ENCODE assay signal across 8 mouse cellular contexts in genomic region chr4:120948938-120949337, GRCm38 (mm10). TPM values are rescaled to one million over a fixed set of nuclear protein-coding genes. Genes with fewer than 3 reads are reported as not detected.
DNase-seq lines count a peak whose midpoint lies in the region; ATAC-seq and TF ChIP-seq lines count a peak whose summit lies in the region.
"Had no signal": no experiment of that assay in that cellular context is flagged by ENCODE, and none has a peak within 500 bp of the region (broad histone marks: within the 10 kb centered on the region; RNA-seq: fewer than 3 reads in every experiment).

No protein-coding gene starts in this region.

- no peaks in the 10 kb centered on the region for H3K27me3 ChIP-seq in thymus, adult 2 months (ENCODE audit: control insufficient read depth, insufficient read depth, low read length)
- H3K27me3 ChIP-seq in heart, postnatal 0 days (ENCODE audit: control insufficient read depth, insufficient read depth, low read length), result no peaks in the 10 kb centered on the region
- no peaks in the 10 kb centered on the region for H3K27me3 ChIP-seq in liver, embryonic 12.5 days (replicated peaks)
- no peaks in the 10 kb centered on the region for H3K27me3 ChIP-seq in midbrain, embryonic 16.5 days (ENCODE audit: control insufficient read depth, insufficient read depth, low read depth, low read length)
- no peaks in the 10 kb centered on the region for H3K27me3 ChIP-seq in forebrain, embryonic 11.5 days (ENCODE audit: control insufficient read depth, insufficient read depth, low read length)

- H3K9me3 ChIP-seq in heart, postnatal 0 days (replicated peaks; ENCODE audit: control insufficient read depth, low read length), result no peaks in the 10 kb centered on the region
- H3K9me3 ChIP-seq in liver, embryonic 12.5 days (replicated peaks), result no peaks in the 10 kb centered on the region
- H3K9me3 ChIP-seq in midbrain, embryonic 16.5 days (replicated peaks; ENCODE audit: control insufficient read depth, low read length, poor library complexity, severe bottlenecking), result no peaks in the 10 kb centered on the region
- H3K9me3 ChIP-seq in forebrain, embryonic 11.5 days (ENCODE audit: control insufficient read depth, low read length), result no peaks in the 10 kb centered on the region

- no peak overlapping the region; the same call in 1 of the 2 replicates for H3K9ac ChIP-seq in heart, postnatal 0 days (replicated peaks; ENCODE audit: low read depth, low read length)
- H3K9ac ChIP-seq in liver, embryonic 12.5 days, result no peak overlapping the region
- no peak overlapping the region for H3K9ac ChIP-seq in midbrain, embryonic 16.5 days (ENCODE audit: low read depth, low read length)
- no peak overlapping the region for H3K9ac ChIP-seq in forebrain, embryonic 11.5 days (ENCODE audit: low read length)

- TF ChIP-seq EP300 in heart, postnatal 0 days (IDR thresholded peaks at IDR 0.05; ENCODE audit: low read depth), result no peak

- no peaks in the 10 kb centered on the region for H3K36me3 ChIP-seq in thymus, adult 2 months (ENCODE audit: control insufficient read depth, insufficient read depth, low read length)
- peaks cover 22% of the 10 kb centered on the region for H3K36me3 ChIP-seq in heart, postnatal 0 days (replicated peaks; ENCODE audit: control insufficient read depth, insufficient read depth, low read length)
- peaks cover 29% of the 10 kb centered on the region for H3K36me3 ChIP-seq in liver, embryonic 12.5 days
- H3K36me3 ChIP-seq in midbrain, embryonic 16.5 days (ENCODE audit: control insufficient read depth, insufficient read depth, low read length), result no peaks in the 10 kb centered on the region
- no peaks in the 10 kb centered on the region for H3K36me3 ChIP-seq in forebrain, embryonic 11.5 days (ENCODE audit: control insufficient read depth, insufficient read depth, low read length)

- peak overlapping the region; percentile 97 for H3K4me2 ChIP-seq in heart, postnatal 0 days (ENCODE audit: low read depth, low read length)
- peak overlapping the region; percentile 94; the same call in 1 of the 2 replicates for H3K4me2 ChIP-seq in liver, embryonic 12.5 days
- no peak overlapping the region for H3K4me2 ChIP-seq in midbrain, embryonic 16.5 days (ENCODE audit: low read length)
- H3K4me2 ChIP-seq in forebrain, embryonic 11.5 days (ENCODE audit: low read depth, low read length, severe bottlenecking), result no peak overlapping the region

- ATAC-seq in heart, postnatal 0 days (ENCODE audit: insufficient read depth, low read depth), result no peak
- ATAC-seq in liver, embryonic 12.5 days, result no peak
- ATAC-seq in midbrain, embryonic 16.5 days, result no peak
- ATAC-seq in forebrain, embryonic 11.5 days (replicated peaks; ENCODE audit: low FRiP score), result no peak
- ATAC-seq: hindbrain, embryonic 16.5 days had no signal

- no peak overlapping the region for H3K27ac ChIP-seq in thymus, adult 2 months (ENCODE audit: control insufficient read depth, insufficient read depth, low read length)
- H3K27ac ChIP-seq in heart, postnatal 0 days (ENCODE audit: low read depth), result peak overlapping the region; percentile 52
- H3K27ac ChIP-seq in liver, embryonic 12.5 days, result 0 out of 2 replicates have a peak overlapping the region, but pooled peaks have one; percentile 7
- no peak overlapping the region for H3K27ac ChIP-seq in midbrain, embryonic 16.5 days (ENCODE audit: low read length)
- no peak overlapping the region for H3K27ac ChIP-seq in forebrain, embryonic 11.5 days (ENCODE audit: low read depth, low read length)

- H3K4me3 ChIP-seq in thymus, adult 2 months (ENCODE audit: control insufficient read depth, insufficient read depth, low read length), result no peak overlapping the region
- H3K4me3 ChIP-seq in heart, postnatal 0 days (ENCODE audit: low read depth, low read length), result peak overlapping the region; percentile 9
- H3K4me3 ChIP-seq in liver, embryonic 12.5 days, result no peak overlapping the region
- no peak overlapping the region for H3K4me3 ChIP-seq in midbrain, embryonic 16.5 days (ENCODE audit: low read depth, low read length)
- no peak overlapping the region for H3K4me3 ChIP-seq in forebrain, embryonic 11.5 days (ENCODE audit: low read depth, low read length)

- TF ChIP-seq POLR2A in thymus, adult 2 months (IDR thresholded peaks at IDR 0.05; ENCODE audit: control insufficient read depth, extremely low read depth, insufficient read depth, low read length, poor library complexity), result no peak

- TF ChIP-seq CTCF in thymus, adult 2 months (IDR thresholded peaks at IDR 0.05; ENCODE audit: borderline replicate concordance, control insufficient read depth, extremely low read depth, insufficient read depth, low read length, poor library complexity), result no peak
- TF ChIP-seq CTCF in heart, postnatal 0 days (IDR thresholded peaks at IDR 0.05; ENCODE audit: low read depth), result no peak

- peak; percentile 29 for DNase-seq in thymus, adult 2 months
- DNase-seq in thymus, postnatal 0 days (ENCODE audit: low spot score), result no peak
- DNase-seq in heart, postnatal 0 days (ENCODE audit: low spot score), result no peak
- peak; percentile 48 for DNase-seq in yolk sac, embryonic 10.5 days (ENCODE audit: low spot score)
- no peak for DNase-seq in forebrain, embryonic 11.5 days (ENCODE audit: low spot score)

- WGBS in thymus, adult 2 months, result 52% methylated on average over 3 of the region's 3 CpGs
- WGBS in heart, postnatal 0 days, result 57% methylated on average over 3 of the region's 3 CpGs
- 34% methylated on average over 3 of the region's 3 CpGs for WGBS in liver, embryonic 12.5 days (ENCODE audit: insufficient replicate concordance)
- 91% methylated on average over 3 of the region's 3 CpGs for WGBS in midbrain, embryonic 16.5 days
- 69% methylated on average over 3 of the region's 3 CpGs for WGBS in forebrain, embryonic 11.5 days

- peaks cover 15% of the 10 kb centered on the region for H3K4me1 ChIP-seq in thymus, adult 2 months (replicated peaks; ENCODE audit: control insufficient read depth, insufficient read depth, low read length)
- H3K4me1 ChIP-seq in heart, postnatal 0 days (ENCODE audit: control insufficient read depth, insufficient read depth), result peaks cover 3% of the 10 kb centered on the region; the same call in 1 of the 2 replicates
- H3K4me1 ChIP-seq in liver, embryonic 12.5 days, result peaks cover 42% of the 10 kb centered on the region
- H3K4me1 ChIP-seq in midbrain, embryonic 16.5 days (ENCODE audit: control insufficient read depth, insufficient read depth, low read length), result peaks cover 11% of the 10 kb centered on the region
- H3K4me1 ChIP-seq in forebrain, embryonic 11.5 days (replicated peaks; ENCODE audit: control insufficient read depth, insufficient read depth, low read length), result no peaks in the 10 kb centered on the region

RNA-seq across cellular contexts. Expression of gene Zfp69, which starts 2.6 kb away (rescaled TPM):
- polyA plus RNA-seq in thymus, adult 2 months (2012; rRNA removed), result 3.2 and 3.4 TPM in 2 replicates
- 2.4 and 3.8 TPM in 2 replicates for polyA plus RNA-seq in thymus, postnatal 0 days (2015; fragmentation: Nextera tagmentation; extraction: Ambion mirVana)
- 2.0 and 5.5 TPM in 2 replicates for total RNA-seq in heart, postnatal 0 days (2014; rRNA removed; ENCODE audit: low replicate concordance)
- 3.8 and 4.2 TPM in 2 replicates for polyA plus RNA-seq in heart, postnatal 0 days (2015; fragmentation: Nextera tagmentation; extraction: Ambion mirVana)
- polyA plus RNA-seq in liver, embryonic 12.5 days (2016; fragmentation: Nextera tagmentation; extraction: Ambion mirVana), result 3.1 and 3.5 TPM in 2 replicates
- 5.8 and 7.2 TPM in 2 replicates for polyA plus RNA-seq in midbrain, embryonic 16.5 days (2015; fragmentation: Nextera tagmentation; extraction: Ambion mirVana)
- 8.8 and 9.8 TPM in 2 replicates for polyA plus RNA-seq in forebrain, embryonic 11.5 days (2014; fragmentation: Nextera tagmentation; extraction: Ambion mirVana)

RNA-seq across cellular contexts. Expression of gene Exo5, which starts 24.1 kb away (rescaled TPM):
- polyA plus RNA-seq in thymus, adult 2 months (2012; rRNA removed), result 10.9 and 11.7 TPM in 2 replicates
- 23.7 and 23.8 TPM in 2 replicates for polyA plus RNA-seq in thymus, postnatal 0 days (2015; fragmentation: Nextera tagmentation; extraction: Ambion mirVana)
- 0.80 and 1.2 TPM in 2 replicates for total RNA-seq in heart, postnatal 0 days (2014; rRNA removed; ENCODE audit: low replicate concordance)
- polyA plus RNA-seq in heart, postnatal 0 days (2015; fragmentation: Nextera tagmentation; extraction: Ambion mirVana), result 5.7 and 6.1 TPM in 2 replicates
- polyA plus RNA-seq in liver, embryonic 12.5 days (2016; fragmentation: Nextera tagmentation; extraction: Ambion mirVana), result 9.8 and 11.7 TPM in 2 replicates
- 32.2 and 35.7 TPM in 2 replicates for polyA plus RNA-seq in midbrain, embryonic 16.5 days (2015; fragmentation: Nextera tagmentation; extraction: Ambion mirVana)
- 32.1 and 34.1 TPM in 2 replicates for polyA plus RNA-seq in forebrain, embryonic 11.5 days (2014; fragmentation: Nextera tagmentation; extraction: Ambion mirVana)

Comparison
In these comparisons a context has a peak if more than half of its experiments do, and no peak if none do; other contexts are left out.
1. DNase-seq: peak in thymus, adult 2 months (single experiment) and yolk sac, embryonic 10.5 days (single experiment); none in thymus, postnatal 0 days (single experiment), heart, postnatal 0 days (single experiment) and forebrain, embryonic 11.5 days (single experiment).
2. H3K27ac ChIP-seq: peak in heart, postnatal 0 days (single experiment) and liver, embryonic 12.5 days (single experiment); none in thymus, adult 2 months (single experiment), midbrain, embryonic 16.5 days (single experiment) and forebrain, embryonic 11.5 days (single experiment).
3. H3K4me2 ChIP-seq: peak in heart, postnatal 0 days (single experiment) and liver, embryonic 12.5 days (single experiment); none in midbrain, embryonic 16.5 days (single experiment) and forebrain, embryonic 11.5 days (single experiment).